Mouse (Mus musculus) intestine, embryonic 16.5 days (tissue): ENCODE measurements at regions not wholly inside any gene's neighbourhood (a gene's known extent, or its start where the extent isn't known, plus 50 kb on each side); places are given as distances from the start of the nearest gene placed in this dataset.

Experiments
- ATAC-seq: fragments of 200-750 bp; cut with Nextera tagmentation; 2 replicates; pipeline ENCODE4 v1.8.0; 2017; ENCODE audit warnings: moderate TSS enrichment, moderate library complexity
- H3K27ac ChIP-seq: fragments of 300-500 bp; sonication (generic); 2 replicates; pipeline ENCODE4 v1.5.1; 2014; ENCODE audit warnings: mild to moderate bottlenecking, low read length
- H3K27me3 ChIP-seq: fragments of 300-500 bp; sonication (generic); replicated peaks from 2 replicates; pipeline ENCODE4 v1.6.1; 2014; ENCODE audit warnings: low read length, control low read depth, mixed read lengths; ENCODE audit not compliant: control insufficient read depth, insufficient read depth
- H3K36me3 ChIP-seq: fragments of 300-500 bp; sonication (generic); 2 replicates; pipeline ENCODE4 v1.6.1; 2014; ENCODE audit warnings: low read length, control low read depth; ENCODE audit not compliant: control insufficient read depth, insufficient read depth
- H3K4me1 ChIP-seq: fragments of 300-500 bp; sonication (generic); 2 replicates; pipeline ENCODE4 v1.6.1; 2014; ENCODE audit warnings: low read length, control low read depth, mixed read lengths; ENCODE audit not compliant: control insufficient read depth, insufficient read depth
- H3K4me2 ChIP-seq: fragments of 300-500 bp; sonication (generic); 2 replicates; pipeline ENCODE4 v1.6.1; 2014; ENCODE audit warnings: low read depth, low read length, control low read depth
- H3K4me3 ChIP-seq: fragments of 300-500 bp; sonication (generic); 2 replicates; pipeline ENCODE4 v1.5.1; 2014; ENCODE audit warnings: mild to moderate bottlenecking, low read length
- H3K9ac ChIP-seq: fragments of 300-500 bp; sonication (generic); 2 replicates; pipeline ENCODE4 v1.6.1; 2014; ENCODE audit warnings: low read depth, low read length
- H3K9me3 ChIP-seq: fragments of 300-500 bp; sonication (generic); 2 replicates; pipeline ENCODE4 v1.6.1; 2016; ENCODE audit warnings: low read length, control low read depth; ENCODE audit not compliant: control insufficient read depth
- WGBS: fragments of 180-500 bp; shearing (Covaris S2); extraction: QIAGEN DNeasy Blood & Tissue Kit; methylation state at CpG from one replicate; pipeline ENCODE4 v1.1.7; 2014; 5-methylcytosine and 5-hydroxymethylcytosine counted together

DNA sequence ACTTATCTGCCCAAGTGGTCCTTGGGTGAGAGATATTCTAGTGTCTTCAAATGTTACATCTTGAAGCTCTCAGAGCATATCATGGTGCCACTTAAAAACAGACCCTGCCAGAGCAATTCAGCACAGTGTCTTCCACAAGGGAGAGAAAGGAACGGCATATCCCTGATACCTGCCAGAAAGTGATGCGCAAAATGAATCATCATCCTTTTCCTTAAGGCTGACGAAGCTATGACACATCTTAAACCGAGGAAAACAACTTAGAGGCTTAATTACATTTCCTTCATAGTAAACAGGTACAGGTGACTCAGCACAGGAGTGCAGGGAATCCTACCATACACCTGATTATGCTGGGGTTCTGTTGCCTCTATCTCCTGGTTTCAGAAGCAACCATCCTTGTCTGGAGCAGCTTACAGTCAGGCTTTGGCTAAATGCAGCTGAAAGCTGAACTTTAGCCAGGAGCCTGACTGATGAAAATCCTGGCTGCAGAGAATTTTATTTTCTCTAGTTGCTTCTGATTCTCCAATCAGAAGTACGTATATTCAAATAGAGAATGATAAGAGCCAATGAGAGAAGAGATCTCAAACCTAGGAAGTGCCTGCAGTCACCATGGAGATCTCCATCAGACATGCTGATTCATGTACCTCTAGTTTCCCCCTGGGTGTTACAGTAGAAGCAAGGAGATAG, 556.1 kb upstream of the Ndn start:
- no peaks in the 10 kb centered on the region for H3K4me1 ChIP-seq
- 81% methylated on average over 5 of the region's 5 CpGs for WGBS
- no peak overlapping the region for H3K27ac ChIP-seq
- ATAC-seq = no peak
- no peak overlapping the region for H3K4me2 ChIP-seq
- H3K9ac ChIP-seq = no peak overlapping the region
- no peaks in the 10 kb centered on the region for H3K27me3 ChIP-seq
- H3K4me3 ChIP-seq = no peak overlapping the region
- no peaks in the 10 kb centered on the region for H3K36me3 ChIP-seq
- 0 out of 2 replicates have a peak, but pooled peaks cover 2% of the 10 kb centered on the region for H3K9me3 ChIP-seq

DNA sequence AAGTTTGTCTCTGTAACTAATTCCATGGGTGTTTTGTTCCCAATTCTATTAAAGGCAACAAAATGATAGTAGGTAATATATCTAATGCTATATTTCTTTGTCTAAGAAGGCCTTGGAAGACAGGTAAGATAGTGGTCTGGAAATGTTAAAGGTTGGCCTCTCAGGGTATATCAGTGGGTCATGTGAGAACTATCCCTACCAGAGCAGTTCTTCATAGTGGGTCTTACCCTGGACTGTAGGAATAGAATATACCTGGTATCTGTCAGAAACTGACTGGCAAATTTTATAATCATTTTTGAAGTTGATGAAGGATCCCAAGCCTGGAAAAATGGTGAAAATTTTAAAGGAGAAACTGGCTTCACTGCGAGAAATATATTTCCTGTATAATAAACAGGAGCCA, 509.5 kb upstream of the Ndn start:
- H3K9ac ChIP-seq = no peak overlapping the region
- no peak overlapping the region for H3K27ac ChIP-seq
- no peaks in the 10 kb centered on the region for H3K9me3 ChIP-seq
- no peaks in the 10 kb centered on the region for H3K4me1 ChIP-seq
- 79% methylated on average over 1 of the region's 1 CpGs for WGBS
- H3K4me2 ChIP-seq = no peak overlapping the region
- no peak overlapping the region for H3K4me3 ChIP-seq
- H3K27me3 ChIP-seq = no peaks in the 10 kb centered on the region
- ATAC-seq = no peak
- H3K36me3 ChIP-seq = no peaks in the 10 kb centered on the region

DNA sequence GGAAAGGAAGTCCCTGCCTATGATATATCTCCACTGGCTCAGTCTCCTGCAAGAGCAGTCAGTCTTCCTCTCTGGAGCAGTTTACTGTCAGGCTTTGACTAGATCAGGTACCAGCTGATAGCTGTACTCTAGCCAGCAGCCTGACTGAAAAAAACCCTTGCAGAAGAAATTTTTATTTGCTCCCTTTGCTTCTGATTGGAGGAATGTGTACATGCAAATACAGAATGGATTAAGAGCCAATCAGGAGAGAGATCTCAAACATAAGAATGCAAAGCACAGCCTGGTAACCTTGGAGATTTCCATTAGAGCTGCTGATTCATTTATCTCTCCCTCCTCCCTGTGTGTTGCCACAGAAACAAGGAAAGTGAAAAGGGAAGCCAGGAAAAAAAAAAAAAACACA, 509.1 kb upstream of the Ndn start:
- Histone ChIP-seq H3K9me3 (no peaks in the 10 kb centered on the region), H3K36me3 (no peaks in the 10 kb centered on the region), H3K4me2 (no peak overlapping the region), H3K4me3 (no peak overlapping the region), H3K27ac (no peak overlapping the region), H3K27me3 (no peaks in the 10 kb centered on the region), H3K4me1 (no peaks in the 10 kb centered on the region), H3K9ac (no peak overlapping the region)
- peak; percentile 83 for ATAC-seq

DNA sequence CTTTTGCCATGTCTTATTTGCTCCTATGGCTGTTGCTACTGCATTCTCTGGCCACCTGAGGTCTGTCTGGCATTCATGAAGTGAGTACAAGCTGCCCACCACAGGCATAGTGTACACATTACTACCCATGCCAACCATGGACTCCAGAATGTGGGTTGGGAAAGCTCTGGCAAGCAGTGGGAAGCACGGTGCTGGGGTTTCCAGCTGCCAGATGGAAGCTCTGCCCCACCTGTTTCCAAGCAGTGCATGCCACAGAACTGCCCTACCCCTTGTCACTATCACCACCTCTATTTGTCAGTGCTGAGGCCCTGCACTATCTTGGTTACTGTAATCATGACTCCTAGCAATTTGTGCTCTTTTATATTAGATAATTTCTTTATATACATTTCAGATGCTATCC, 494.4 kb upstream of the Ndn start:
- Histone ChIP-seq H3K9me3 (no peaks in the 10 kb centered on the region), H3K4me2 (no peak overlapping the region), H3K4me1 (no peaks in the 10 kb centered on the region), H3K9ac (no peak overlapping the region), H3K27me3 (no peaks in the 10 kb centered on the region), H3K27ac (no peak overlapping the region), H3K4me3 (no peak overlapping the region), H3K36me3 (no peaks in the 10 kb centered on the region)
- WGBS = 70% methylated on average over 1 of the region's 1 CpGs
- no peak for ATAC-seq

DNA sequence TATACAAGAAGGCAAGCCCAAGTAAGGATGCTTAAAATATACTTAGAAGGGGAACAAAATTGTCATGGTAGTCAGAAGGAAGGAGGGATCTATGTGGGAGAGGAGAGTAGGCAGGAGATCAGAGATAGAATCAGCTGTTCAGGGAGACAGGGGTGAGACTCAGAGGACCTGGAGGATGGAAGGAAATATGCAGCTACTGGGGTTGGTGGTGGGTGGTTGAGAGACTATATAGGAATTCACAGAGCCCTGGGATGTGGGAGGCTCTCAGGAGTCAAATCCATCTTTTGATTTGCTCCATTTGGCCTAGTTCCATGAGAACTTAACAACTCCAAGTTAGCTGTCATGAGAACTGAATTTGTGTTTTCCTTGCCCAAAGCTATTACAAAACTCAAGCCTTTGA, 481.9 kb upstream of the Ndn start:
- Histone ChIP-seq H3K9me3 (no peaks in the 10 kb centered on the region), H3K27ac (no peak overlapping the region), H3K4me3 (no peak overlapping the region), H3K36me3 (no peaks in the 10 kb centered on the region), H3K27me3 (no peaks in the 10 kb centered on the region), H3K9ac (no peak overlapping the region), H3K4me2 (no peak overlapping the region), H3K4me1 (no peaks in the 10 kb centered on the region)
- ATAC-seq = no peak

DNA sequence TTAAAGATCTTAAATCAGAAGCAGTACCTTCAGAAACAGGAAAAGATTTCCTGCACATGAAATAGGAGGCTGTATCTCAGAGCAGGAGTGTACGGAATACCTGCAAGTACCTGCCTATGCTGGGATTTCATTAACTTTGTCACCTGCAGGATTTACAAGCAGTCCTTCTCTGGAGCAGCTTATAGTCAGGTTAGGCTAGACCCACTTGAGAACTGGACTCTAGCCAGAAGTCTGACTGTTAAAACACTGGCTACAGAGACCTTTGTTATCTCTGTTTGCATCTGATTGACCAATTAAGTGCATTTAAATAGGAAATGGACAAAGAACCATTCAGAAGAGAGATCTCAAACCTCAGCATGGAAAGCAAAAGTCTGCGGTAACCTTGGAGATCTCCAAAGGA, 480.0 kb upstream of the Ndn start:
- Histone ChIP-seq H3K4me1 (no peaks in the 10 kb centered on the region), H3K4me2 (no peak overlapping the region), H3K36me3 (no peaks in the 10 kb centered on the region), H3K27ac (no peak overlapping the region), H3K9me3 (no peaks in the 10 kb centered on the region), H3K4me3 (no peak overlapping the region), H3K27me3 (no peaks in the 10 kb centered on the region), H3K9ac (no peak overlapping the region)
- ATAC-seq = no peak
- 81% methylated on average over 2 of the region's 2 CpGs for WGBS

DNA sequence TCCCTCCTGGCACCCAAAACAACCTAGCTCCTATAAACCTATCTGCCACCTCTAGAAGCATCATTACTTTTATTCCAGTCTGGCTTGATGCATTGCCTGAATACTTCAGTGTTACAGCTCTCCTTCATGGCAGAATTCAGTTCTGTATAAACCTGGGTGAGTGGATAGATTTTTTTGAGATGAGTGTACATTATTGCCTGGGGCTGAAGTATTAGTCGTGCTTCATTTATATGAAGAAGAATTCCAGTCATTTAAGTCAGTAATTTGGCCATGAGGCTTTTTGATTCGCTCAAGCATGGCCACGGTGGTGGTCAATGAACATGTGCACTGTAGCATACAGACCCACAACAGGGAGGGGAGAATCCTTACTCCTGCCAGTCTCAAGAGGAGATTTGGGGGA, 470.1 kb upstream of the Ndn start:
- no peak overlapping the region for H3K4me3 ChIP-seq
- H3K36me3 ChIP-seq = no peaks in the 10 kb centered on the region
- no peak for ATAC-seq
- H3K27ac ChIP-seq = no peak overlapping the region
- H3K4me2 ChIP-seq = no peak overlapping the region
- WGBS = 77% methylated on average over 3 of the region's 3 CpGs
- no peaks in the 10 kb centered on the region for H3K27me3 ChIP-seq
- no peaks in the 10 kb centered on the region for H3K4me1 ChIP-seq
- H3K9ac ChIP-seq = no peak overlapping the region
- no peaks in the 10 kb centered on the region for H3K9me3 ChIP-seq

DNA sequence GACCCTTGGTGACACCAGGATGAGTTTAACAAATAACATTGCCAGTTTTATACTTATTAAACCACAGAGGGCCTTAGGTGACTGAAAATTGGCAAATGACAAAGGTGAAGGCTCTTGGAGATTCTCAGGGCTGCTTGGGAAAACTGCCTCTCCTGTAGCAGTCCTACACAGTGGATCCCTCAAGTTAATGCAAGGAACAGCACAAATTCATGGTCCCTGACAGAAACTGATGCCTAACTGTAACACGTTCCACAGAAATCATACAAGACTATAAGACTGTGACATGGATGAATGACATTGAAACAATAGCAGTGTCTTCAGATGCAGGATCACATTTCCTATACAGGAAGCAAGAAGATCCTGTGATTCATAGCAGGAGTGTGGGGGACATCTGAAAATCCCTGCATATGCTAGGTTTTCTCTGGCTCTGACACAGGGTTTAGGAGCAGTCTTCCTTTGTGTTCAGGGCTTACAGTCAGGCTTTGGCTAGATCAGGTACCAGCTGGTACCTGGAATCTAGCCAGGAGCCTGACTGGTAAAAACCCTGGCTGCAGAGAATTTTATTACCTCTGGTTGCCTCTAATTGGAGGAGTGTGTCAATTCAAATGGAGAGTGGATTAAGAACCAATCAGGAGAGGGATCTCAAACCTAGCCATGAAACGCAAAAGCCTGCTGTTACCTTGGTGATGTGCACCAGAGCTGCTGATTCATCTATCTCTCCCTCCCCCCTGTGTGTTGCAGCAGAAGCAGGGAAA, 468.9 kb upstream of the Ndn start:
- ATAC-seq = no peak
- 56% methylated on average over 2 of the region's 2 CpGs for WGBS

DNA sequence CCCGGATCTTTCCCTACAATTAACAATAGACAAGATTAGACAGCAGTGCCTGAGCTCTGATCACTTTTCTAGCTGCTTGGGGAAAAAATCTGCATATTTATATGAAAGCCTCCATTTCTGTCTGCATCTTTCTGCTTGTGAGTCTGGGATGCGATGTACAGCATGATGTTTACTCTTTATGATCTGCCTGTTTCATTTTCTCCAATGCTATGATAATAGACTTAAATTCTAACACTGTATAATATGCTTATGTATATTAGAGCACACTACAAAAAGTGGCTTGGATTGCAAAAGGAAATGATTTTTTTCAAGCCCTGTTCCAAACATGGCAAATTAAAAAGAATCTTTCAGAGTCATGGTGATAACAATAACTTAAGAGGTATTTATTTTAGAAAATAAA, 468.3 kb upstream of the Ndn start:
- H3K27me3 ChIP-seq = no peaks in the 10 kb centered on the region
- H3K4me2 ChIP-seq = no peak overlapping the region
- H3K27ac ChIP-seq = no peak overlapping the region
- no peaks in the 10 kb centered on the region for H3K4me1 ChIP-seq
- H3K4me3 ChIP-seq = no peak overlapping the region
- 61% methylated on average over 2 of the region's 2 CpGs for WGBS
- ATAC-seq = no peak
- no peaks in the 10 kb centered on the region for H3K36me3 ChIP-seq
- no peaks in the 10 kb centered on the region for H3K9me3 ChIP-seq
- H3K9ac ChIP-seq = no peak overlapping the region

More for the DNA sequence above, 468.9 kb upstream of the Ndn start:
- Histone ChIP-seq H3K4me3 (no peak overlapping the region), H3K4me2 (no peak overlapping the region), H3K9ac (no peak overlapping the region), H3K27ac (no peak overlapping the region), H3K36me3 (no peaks in the 10 kb centered on the region), H3K4me1 (no peaks in the 10 kb centered on the region), H3K27me3 (no peaks in the 10 kb centered on the region), H3K9me3 (no peaks in the 10 kb centered on the region)

DNA sequence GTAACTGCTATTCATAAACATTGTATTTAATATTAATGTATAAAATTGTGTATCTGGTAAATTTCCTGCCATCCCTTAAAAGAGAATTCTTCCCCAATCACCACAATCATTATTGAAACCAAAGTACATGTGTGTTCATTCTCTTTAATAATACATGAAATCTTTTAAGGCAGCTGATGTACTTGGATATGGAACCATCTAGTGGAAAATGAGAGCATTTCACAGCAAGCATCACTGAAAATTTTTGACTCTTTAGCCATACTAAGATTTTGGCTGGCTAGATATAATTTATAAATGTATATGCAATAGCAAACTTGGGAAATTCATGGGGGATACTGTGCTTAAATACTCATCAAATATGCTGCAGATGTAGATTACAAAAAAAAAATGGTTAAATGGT, 467.8 kb upstream of the Ndn start:
- Histone ChIP-seq H3K27ac (no peak overlapping the region), H3K9ac (no peak overlapping the region), H3K4me1 (no peaks in the 10 kb centered on the region), H3K27me3 (no peaks in the 10 kb centered on the region), H3K4me2 (no peak overlapping the region), H3K9me3 (peaks cover 2% of the 10 kb centered on the region; the same call in 1 of the 2 replicates), H3K4me3 (no peak overlapping the region), H3K36me3 (no peaks in the 10 kb centered on the region)
- no peak for ATAC-seq
